Mouse (Mus musculus) embryonic facial prominence, embryonic 10.5 days (tissue): ENCODE measurements around the gene Ddx51. TPM values are rescaled to one million over a fixed set of nuclear protein-coding genes. Genes with fewer than 3 reads are reported as not detected.

ENCODE experiments used
- DNase-seq: peaks from one replicate; pipeline ENCODE4 v3.0.0-alpha.2; 2017; ENCODE audit warnings: low spot score
- H3K27ac ChIP-seq: fragments of 300-500 bp; sonication (generic); replicated peaks from 2 replicates; pipeline ENCODE4 v1.5.1; 2016; ENCODE audit warnings: mild to moderate bottlenecking
- H3K27me3 ChIP-seq: fragments of 300-500 bp; sonication (generic); replicated peaks from 2 replicates; pipeline ENCODE4 v1.6.1; 2016; ENCODE audit warnings: low read depth, mild to moderate bottlenecking; ENCODE audit not compliant: poor library complexity, severe bottlenecking
- H3K36me3 ChIP-seq: fragments of 300-500 bp; sonication (generic); replicated peaks from 2 replicates; pipeline ENCODE4 v1.6.1; 2016; ENCODE audit warnings: mild to moderate bottlenecking, moderate library complexity
- H3K4me1 ChIP-seq: fragments of 300-500 bp; sonication (generic); 2 replicates; pipeline ENCODE4 v1.6.1; 2016
- H3K4me3 ChIP-seq: fragments of 300-500 bp; sonication (generic); 2 replicates; pipeline ENCODE4 v1.5.1; 2016; ENCODE audit warnings: mild to moderate bottlenecking, moderate library complexity
- H3K9me3 ChIP-seq: fragments of 300-500 bp; sonication (generic); 2 replicates; pipeline ENCODE4 v1.6.1; 2016; ENCODE audit warnings: mild to moderate bottlenecking
- WGBS: fragments of 180-500 bp; shearing (Covaris S2); methylation state at CpG from one replicate; pipeline ENCODE4 v1.1.7; 2016; 5-methylcytosine and 5-hydroxymethylcytosine counted together
- microRNA-seq: library from miRNA; unstranded; fragments of <30 nt; microRNA quantifications from one replicate; pipeline ENCODE4, GENCODE M21; 2017
- polyA plus RNA-seq: library from polyadenylated mRNA; unstranded; fragments of >200 nt; fragmentation: Nextera tagmentation; extraction: Ambion mirVana; gene quantifications from 2 replicates; pipeline ENCODE4 v1.2.1, GENCODE M21; 2016

Ddx51 gene
- polyA plus RNA-seq, 1 experiment from 2014 or later, result 33.4 TPM

GRCm38 (mm10) chr5:110682041-110682440 is 28.8 kb downstream of the Ddx51 start:
- Histone ChIP-seq H3K36me3 (peaks cover 99% of the 10 kb centered on the region), H3K27me3 (no peaks in the 10 kb centered on the region), H3K27ac (no peak overlapping the region), H3K9me3 (no peaks in the 10 kb centered on the region), H3K4me3 (no peak overlapping the region), H3K4me1 (no peaks in the 10 kb centered on the region)
- no peak for DNase-seq
- 93% methylated on average over 8 of the region's 8 CpGs for WGBS

GRCm38 (mm10) chr5:110698617-110699016 is 45.4 kb downstream of the Ddx51 start:
- 86% methylated on average over 4 of the region's 4 CpGs for WGBS
- H3K9me3 ChIP-seq, result no peaks in the 10 kb centered on the region
- H3K27me3 ChIP-seq, result no peaks in the 10 kb centered on the region
- DNase-seq, result no peak
- H3K27ac ChIP-seq, result no peak overlapping the region
- H3K36me3 ChIP-seq, result peaks cover 97% of the 10 kb centered on the region
- H3K4me3 ChIP-seq, result no peak overlapping the region
- no peaks in the 10 kb centered on the region for H3K4me1 ChIP-seq

- no peak overlapping the region for H3K4me3 ChIP-seq
- H3K4me1 ChIP-seq, result no peaks in the 10 kb centered on the region
- DNase-seq, result no peak
- 87% methylated on average over 1 of the region's 1 CpGs for WGBS
- no peaks in the 10 kb centered on the region for H3K27me3 ChIP-seq
- H3K9me3 ChIP-seq, result no peaks in the 10 kb centered on the region
- H3K36me3 ChIP-seq, result peaks cover 98% of the 10 kb centered on the region
- no peak overlapping the region for H3K27ac ChIP-seq
Measured at GRCm38 (mm10) chr5:110704004-110704403, 50.8 kb downstream of the Ddx51 start.

- WGBS, result 93% methylated on average over 4 of the region's 4 CpGs
- Histone ChIP-seq H3K4me3 (no peak overlapping the region), H3K4me1 (no peaks in the 10 kb centered on the region), H3K27ac (no peak overlapping the region), H3K36me3 (peaks cover 95% of the 10 kb centered on the region), H3K27me3 (no peaks in the 10 kb centered on the region), H3K9me3 (no peaks in the 10 kb centered on the region)
- DNase-seq, result no peak
Measured at GRCm38 (mm10) chr5:110709256-110709655, 56.0 kb downstream of the Ddx51 start.

Small RNA genes within 50 kb of the gene (microRNA-seq; reads per million reads assigned to microRNA genes)
- 3.7 reads per million, percentile 6 among the genes with 10 or more reads in this experiment for gene Mir7026

Other genes starting within 250 kb of the Ddx51 start
- gene Fbrsl1, start 204.9 kb upstream of the Ddx51 start, polyA plus RNA-seq, result 21.5 and 23.5 TPM in 2 replicates
- 1.5 and 2.1 TPM in 2 replicates for gene Galnt9, start 109.1 kb upstream of the Ddx51 start, polyA plus RNA-seq
- gene Noc4l, start within 50 bp of the Ddx51 start, polyA plus RNA-seq, result 89.2 and 95.0 TPM in 2 replicates
- gene Ep400, start 117.3 kb downstream of the Ddx51 start, polyA plus RNA-seq, result 57.1 and 67.5 TPM in 2 replicates
- gene Pus1, start 127.2 kb downstream of the Ddx51 start, polyA plus RNA-seq, result 42.2 and 46.0 TPM in 2 replicates
- 25.6 and 27.4 TPM in 2 replicates for gene Ulk1, start 156.6 kb downstream of the Ddx51 start, polyA plus RNA-seq
- 27.2 and 32.3 TPM in 2 replicates for gene Hscb, start 186.3 kb downstream of the Ddx51 start, polyA plus RNA-seq
- 40.4 and 44.0 TPM in 2 replicates for gene Chek2, start 186.5 kb downstream of the Ddx51 start, polyA plus RNA-seq
- 12.8 and 13.3 TPM in 2 replicates for gene Ttc28, start 226.4 kb downstream of the Ddx51 start, polyA plus RNA-seq